Mouse (Mus musculus) forebrain, postnatal 0 days (tissue): ENCODE results near the gene Nr6a1. TPM values are rescaled to one million over a fixed set of nuclear protein-coding genes. Genes with fewer than 3 reads are reported as not detected.

ENCODE experiments used
- ATAC-seq: fragments of 200-750 bp; cut with Nextera tagmentation; 2 replicates; pipeline ENCODE4 v1.8.0; 2017; ENCODE audit warnings: mild to moderate bottlenecking, moderate library complexity
- DNase-seq: peaks from one replicate; pipeline ENCODE4 v3.0.0-alpha.2; 2015
- H3K27ac ChIP-seq: fragments of 300-500 bp; sonication (generic); 2 replicates; pipeline ENCODE4 v1.5.1; 2014; ENCODE audit warnings: low read depth, mild to moderate bottlenecking, antibody characterized with exemption, low read length, moderate library complexity, mixed read lengths
- H3K27me3 ChIP-seq: fragments of 300-500 bp; sonication (generic); 2 replicates; pipeline ENCODE4 v1.6.1; 2014; ENCODE audit warnings: mild to moderate bottlenecking, low read length, mixed read lengths; ENCODE audit not compliant: insufficient read depth
- H3K36me3 ChIP-seq: fragments of 300-500 bp; sonication (generic); 2 replicates; pipeline ENCODE4 v1.6.1; 2014; ENCODE audit warnings: mild to moderate bottlenecking, moderate library complexity; ENCODE audit not compliant: insufficient read depth
- H3K4me1 ChIP-seq: fragments of 300-500 bp; sonication (generic); 2 replicates; pipeline ENCODE4 v1.6.1; 2014; ENCODE audit warnings: antibody characterized with exemption; ENCODE audit not compliant: insufficient read depth
- H3K4me2 ChIP-seq: fragments of 300-500 bp; sonication (generic); 2 replicates; pipeline ENCODE4 v1.6.1; 2014; ENCODE audit warnings: low read depth, mild to moderate bottlenecking, moderate library complexity
- H3K4me3 ChIP-seq: fragments of 300-500 bp; sonication (generic); 2 replicates; pipeline ENCODE4 v1.5.1; 2014; ENCODE audit warnings: low read depth, low read length, mixed read lengths
- H3K9ac ChIP-seq: fragments of 300-500 bp; sonication (generic); 2 replicates; pipeline ENCODE4 v1.6.1; 2014; ENCODE audit warnings: mild to moderate bottlenecking
- H3K9me3 ChIP-seq: fragments of 300-500 bp; sonication (generic); 2 replicates; pipeline ENCODE4 v1.6.1; 2016; ENCODE audit warnings: low read length
- CTCF ChIP-seq: sonication (generic); IDR thresholded peaks from 2 replicates; pipeline ENCODE4 v1.5.1; 2016; ENCODE audit warnings: antibody characterized with exemption, control low read depth, low read depth
- WGBS: fragments of 180-500 bp; shearing (Covaris S2); extraction: QIAGEN DNeasy Blood & Tissue Kit; methylation state at CpG from one replicate; pipeline ENCODE4 v1.1.7; 2014; 5-methylcytosine and 5-hydroxymethylcytosine counted together
- polyA plus RNA-seq: library from polyadenylated mRNA; unstranded; fragments of >200 nt; fragmentation: Nextera tagmentation; extraction: Ambion mirVana; gene quantifications from 2 replicates; pipeline ENCODE4 v1.2.1, GENCODE M21; 2015
- total RNA-seq: library from RNA; depleted of rRNA; stranded (reverse); fragments of >200 nt; gene quantifications from 2 replicates; pipeline ENCODE4 v1.2.3, GENCODE M21; 2014

The Nr6a1 gene
- total and polyA plus RNA-seq, 2 experiments from 2014 or later, result 0.48 to 4.6 TPM

DNA sequence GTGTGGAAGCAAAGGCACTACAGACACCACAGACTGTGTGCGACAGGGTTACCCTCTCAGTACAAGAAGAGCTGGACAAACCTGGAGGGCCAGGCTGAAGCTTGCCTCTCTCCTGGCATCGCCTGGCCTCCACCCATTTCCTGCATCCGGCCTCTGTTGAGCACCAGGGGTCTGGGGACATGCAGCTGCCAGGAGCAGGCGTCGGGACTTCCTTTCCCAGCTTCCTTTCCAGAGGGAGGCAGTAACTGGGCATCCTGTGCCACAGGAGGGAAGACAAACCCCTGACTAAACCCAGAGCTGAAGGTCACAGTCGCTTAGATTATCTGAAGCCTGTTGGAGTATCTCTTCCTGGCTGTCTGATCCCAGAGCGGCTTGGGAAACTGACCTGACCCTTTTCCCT is 20.1 kb upstream of the Nr6a1 start:
- H3K27ac ChIP-seq, result no peak overlapping the region
- H3K9me3 ChIP-seq, result no peaks in the 10 kb centered on the region
- ATAC-seq, result no peak
- H3K4me1 ChIP-seq, result peaks cover 6% of the 10 kb centered on the region; the same call in 1 of the 2 replicates
- no peak overlapping the region for H3K4me3 ChIP-seq
- no peak overlapping the region for H3K9ac ChIP-seq
- DNase-seq, result no peak
- 80% methylated on average over 7 of the region's 7 CpGs for WGBS
- TF ChIP-seq CTCF, result no peak
- H3K4me2 ChIP-seq, result no peak overlapping the region
- H3K27me3 ChIP-seq, result no peaks in the 10 kb centered on the region
- no peaks in the 10 kb centered on the region for H3K36me3 ChIP-seq

DNA sequence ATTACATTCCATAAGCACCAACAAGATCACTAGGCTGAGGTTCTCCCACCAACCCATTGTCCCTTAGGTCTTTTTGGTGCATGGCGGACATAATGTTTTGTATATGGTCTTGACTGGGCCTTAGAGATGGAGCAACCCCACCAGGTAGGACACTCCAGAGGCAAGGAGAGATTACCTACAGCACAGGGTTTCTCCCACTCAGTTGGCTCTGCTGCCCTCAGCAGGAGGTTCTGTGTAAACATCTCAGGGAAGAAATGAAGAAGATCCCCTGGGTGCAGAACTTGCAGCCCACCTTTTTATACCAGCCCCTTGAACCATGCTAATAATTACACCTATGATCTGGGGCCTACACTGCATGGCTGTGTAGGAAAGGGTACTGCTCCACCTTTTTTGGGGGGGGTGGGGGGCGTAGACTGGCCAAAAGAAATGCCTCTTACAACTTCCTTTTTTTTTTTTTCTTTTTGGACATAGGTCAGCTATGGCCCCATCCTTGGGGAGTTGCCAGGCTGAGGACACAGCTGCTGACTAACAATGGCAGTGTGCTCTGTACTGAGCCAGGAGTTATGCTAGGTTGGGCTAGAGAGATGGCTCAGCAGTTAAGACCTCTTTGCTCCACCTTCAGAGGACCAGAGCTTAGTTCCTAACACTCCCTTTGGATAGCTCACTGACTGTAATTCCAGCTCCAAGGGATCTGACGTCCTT is 17.1 kb upstream of the Nr6a1 start:
- no peak for TF ChIP-seq CTCF
- DNase-seq (no peak), ATAC-seq (no peak)
- no peak overlapping the region for H3K9ac ChIP-seq
- H3K4me3 ChIP-seq, result no peak overlapping the region
- H3K4me2 ChIP-seq, result no peak overlapping the region
- no peaks in the 10 kb centered on the region for H3K27me3 ChIP-seq
- 74% methylated on average over 3 of the region's 3 CpGs for WGBS
- no peaks in the 10 kb centered on the region for H3K4me1 ChIP-seq
- H3K36me3 ChIP-seq, result no peaks in the 10 kb centered on the region
- no peaks in the 10 kb centered on the region for H3K9me3 ChIP-seq
- H3K27ac ChIP-seq, result no peak overlapping the region

GRCm38 (mm10) chr2:38943977-38944376 is 16.5 kb upstream of the Nr6a1 start:
- Histone ChIP-seq H3K36me3 (no peaks in the 10 kb centered on the region), H3K4me3 (no peak overlapping the region), H3K4me1 (no peaks in the 10 kb centered on the region), H3K27ac (no peak overlapping the region), H3K9ac (no peak overlapping the region), H3K9me3 (no peaks in the 10 kb centered on the region), H3K27me3 (no peaks in the 10 kb centered on the region), H3K4me2 (no peak overlapping the region)
- DNase-seq (no peak), ATAC-seq (no peak)
- WGBS, result 43% methylated on average over 2 of the region's 2 CpGs
- TF ChIP-seq CTCF, result no peak

DNA sequence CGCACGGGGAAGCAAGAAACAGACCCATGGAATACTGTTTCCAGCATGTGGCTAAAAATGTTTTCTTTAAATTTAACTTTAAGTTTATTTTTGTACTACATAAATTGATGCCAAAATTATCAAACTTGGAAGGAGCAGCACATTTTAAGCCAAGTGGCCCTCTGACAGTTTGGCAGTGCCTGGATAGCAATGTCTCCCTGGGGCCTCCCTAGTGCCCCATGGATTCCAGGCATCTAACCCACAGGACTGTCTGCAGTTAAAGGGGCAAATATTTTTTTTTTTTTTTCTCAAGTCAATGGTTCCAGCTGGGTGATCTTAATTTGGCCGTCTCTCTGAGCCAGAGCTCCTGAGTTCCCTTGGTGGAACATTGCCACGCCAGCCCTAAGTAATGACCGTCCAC is 15.7 kb upstream of the Nr6a1 start:
- Histone ChIP-seq H3K4me2 (no peak overlapping the region), H3K9me3 (no peaks in the 10 kb centered on the region), H3K27ac (no peak overlapping the region), H3K4me1 (no peaks in the 10 kb centered on the region), H3K27me3 (no peaks in the 10 kb centered on the region), H3K4me3 (no peak overlapping the region), H3K9ac (no peak overlapping the region), H3K36me3 (no peaks in the 10 kb centered on the region)
- no peak for TF ChIP-seq CTCF
- WGBS, result 74% methylated on average over 5 of the region's 5 CpGs
- DNase-seq, result peak; percentile 15
- ATAC-seq, result no peak

GRCm38 (mm10) chr2:38941898-38942297 is 14.4 kb upstream of the Nr6a1 start:
- H3K36me3 ChIP-seq, result no peaks in the 10 kb centered on the region
- no peaks in the 10 kb centered on the region for H3K9me3 ChIP-seq
- H3K9ac ChIP-seq, result no peak overlapping the region
- H3K27me3 ChIP-seq, result no peaks in the 10 kb centered on the region
- DNase-seq, result no peak
- no peak for ATAC-seq
- WGBS, result 89% methylated on average over 2 of the region's 2 CpGs
- H3K4me2 ChIP-seq, result no peak overlapping the region
- no peak overlapping the region for H3K4me3 ChIP-seq
- no peak overlapping the region for H3K27ac ChIP-seq
- H3K4me1 ChIP-seq, result no peaks in the 10 kb centered on the region
- TF ChIP-seq CTCF, result no peak

- 85% methylated on average over 14 of the region's 14 CpGs for WGBS
- no peaks in the 10 kb centered on the region for H3K27me3 ChIP-seq
- no peaks in the 10 kb centered on the region for H3K9me3 ChIP-seq
- no peaks in the 10 kb centered on the region for H3K36me3 ChIP-seq
- H3K4me3 ChIP-seq, result no peak overlapping the region
- DNase-seq, result no peak
- ATAC-seq, result no peak
- H3K4me1 ChIP-seq, result no peaks in the 10 kb centered on the region
- TF ChIP-seq CTCF, result no peak
- no peak overlapping the region for H3K4me2 ChIP-seq
- no peak overlapping the region for H3K27ac ChIP-seq
- no peak overlapping the region for H3K9ac ChIP-seq
Measured at GRCm38 (mm10) chr2:38941426-38941825, 13.9 kb upstream of the Nr6a1 start.

GRCm38 (mm10) chr2:38939047-38939446 is 11.6 kb upstream of the Nr6a1 start:
- H3K27ac ChIP-seq, result no peak overlapping the region
- ATAC-seq (no peak), DNase-seq (no peak)
- peak; percentile 27; the same call in 1 of the 2 replicates for TF ChIP-seq CTCF
- no peak overlapping the region for H3K4me2 ChIP-seq
- no peak overlapping the region for H3K9ac ChIP-seq
- no peak overlapping the region for H3K4me3 ChIP-seq
- H3K9me3 ChIP-seq, result no peaks in the 10 kb centered on the region
- no peaks in the 10 kb centered on the region for H3K36me3 ChIP-seq
- H3K4me1 ChIP-seq, result no peaks in the 10 kb centered on the region
- WGBS, result 76% methylated on average over 2 of the region's 2 CpGs
- no peaks in the 10 kb centered on the region for H3K27me3 ChIP-seq
